Mouse (Mus musculus): ENCODE data around the gene Bach2. TPM values are rescaled to one million over a fixed set of nuclear protein-coding genes. Genes with fewer than 3 reads are reported as not detected.

Gene Bach2
- total and polyA plus RNA-seq, 2 experiments from 2014 or later = 2.1 to 2.4 TPM

GRCm38 (mm10) chr4:32198589-32198988 lies 40.0 kb upstream of the Bach2 start:
- no peak overlapping the region for H3K4me2 ChIP-seq (ENCODE audit: low read depth, low read length)
- TF ChIP-seq CTCF (IDR thresholded peaks at IDR 0.05; ENCODE audit: low read depth) = no peak
- TF ChIP-seq EP300 (IDR thresholded peaks at IDR 0.05; ENCODE audit: low read depth) = no peak
- no peaks in the 10 kb centered on the region for H3K27me3 ChIP-seq (ENCODE audit: control insufficient read depth, insufficient read depth, low read length)
- no peaks in the 10 kb centered on the region for H3K9me3 ChIP-seq (replicated peaks; ENCODE audit: control insufficient read depth, low read length)
- peaks cover 19% of the 10 kb centered on the region for H3K4me1 ChIP-seq (ENCODE audit: control insufficient read depth, insufficient read depth)
- H3K27ac ChIP-seq (ENCODE audit: low read depth) = no peak overlapping the region
- DNase-seq (ENCODE audit: low spot score) (no peak), ATAC-seq (ENCODE audit: insufficient read depth, low read depth) (no peak)
- H3K4me3 ChIP-seq (ENCODE audit: low read depth, low read length) = no peak overlapping the region
- no peaks in the 10 kb centered on the region for H3K36me3 ChIP-seq (replicated peaks; ENCODE audit: control insufficient read depth, insufficient read depth, low read length)
- no peak overlapping the region for H3K9ac ChIP-seq (replicated peaks; ENCODE audit: low read depth, low read length)
- WGBS = 92% methylated on average over 7 of the region's 7 CpGs

GRCm38 (mm10) chr4:32199156-32199555 lies 39.4 kb upstream of the Bach2 start:
- WGBS = 89% methylated on average over 7 of the region's 7 CpGs
- Histone ChIP-seq H3K9me3 (replicated peaks; ENCODE audit: control insufficient read depth, low read length) (no peaks in the 10 kb centered on the region), H3K4me1 (ENCODE audit: control insufficient read depth, insufficient read depth) (peaks cover 19% of the 10 kb centered on the region), H3K27ac (ENCODE audit: low read depth) (no peak overlapping the region), H3K27me3 (ENCODE audit: control insufficient read depth, insufficient read depth, low read length) (no peaks in the 10 kb centered on the region), H3K9ac (replicated peaks; ENCODE audit: low read depth, low read length) (no peak overlapping the region), H3K4me2 (ENCODE audit: low read depth, low read length) (no peak overlapping the region), H3K36me3 (replicated peaks; ENCODE audit: control insufficient read depth, insufficient read depth, low read length) (no peaks in the 10 kb centered on the region), H3K4me3 (ENCODE audit: low read depth, low read length) (no peak overlapping the region)
- DNase-seq (ENCODE audit: low spot score) (no peak), ATAC-seq (ENCODE audit: insufficient read depth, low read depth) (no peak)
- TF ChIP-seq EP300 (IDR thresholded peaks at IDR 0.05; ENCODE audit: low read depth) = no peak

GRCm38 (mm10) chr4:32201114-32201513 lies 37.5 kb upstream of the Bach2 start:
- H3K4me3 ChIP-seq (ENCODE audit: low read depth, low read length) = no peak overlapping the region
- H3K9me3 ChIP-seq (replicated peaks; ENCODE audit: control insufficient read depth, low read length) = no peaks in the 10 kb centered on the region
- no peaks in the 10 kb centered on the region for H3K27me3 ChIP-seq (ENCODE audit: control insufficient read depth, insufficient read depth, low read length)
- H3K9ac ChIP-seq (replicated peaks; ENCODE audit: low read depth, low read length) = no peak overlapping the region
- H3K36me3 ChIP-seq (replicated peaks; ENCODE audit: control insufficient read depth, insufficient read depth, low read length) = no peaks in the 10 kb centered on the region
- WGBS = 29% methylated on average over 8 of the region's 8 CpGs
- TF ChIP-seq CTCF (IDR thresholded peaks at IDR 0.05; ENCODE audit: low read depth) (no peak), EP300 (IDR thresholded peaks at IDR 0.05; ENCODE audit: low read depth) (peak; percentile 58; the same call in 1 of the 2 replicates)
- H3K27ac ChIP-seq (ENCODE audit: low read depth) = peak overlapping the region; percentile 65
- ATAC-seq (ENCODE audit: insufficient read depth, low read depth) (peak; percentile 70), DNase-seq (ENCODE audit: low spot score) (peak; percentile 70)
- H3K4me1 ChIP-seq (ENCODE audit: control insufficient read depth, insufficient read depth) = peaks cover 20% of the 10 kb centered on the region
- no peak overlapping the region for H3K4me2 ChIP-seq (ENCODE audit: low read depth, low read length)

- H3K4me2 ChIP-seq (ENCODE audit: low read depth, low read length) = no peak overlapping the region
- no peaks in the 10 kb centered on the region for H3K9me3 ChIP-seq (replicated peaks; ENCODE audit: control insufficient read depth, low read length)
- no peaks in the 10 kb centered on the region for H3K36me3 ChIP-seq (replicated peaks; ENCODE audit: control insufficient read depth, insufficient read depth, low read length)
- no peaks in the 10 kb centered on the region for H3K27me3 ChIP-seq (ENCODE audit: control insufficient read depth, insufficient read depth, low read length)
- H3K4me1 ChIP-seq (ENCODE audit: control insufficient read depth, insufficient read depth) = 0 out of 2 replicates have a peak, but pooled peaks cover 9% of the 10 kb centered on the region
- WGBS = 71% methylated on average over 5 of the region's 5 CpGs
- peak; percentile 45; the same call in 1 of the 2 replicates for ATAC-seq (ENCODE audit: insufficient read depth, low read depth)
- no peak overlapping the region for H3K4me3 ChIP-seq (ENCODE audit: low read depth, low read length)
- no peak for DNase-seq (ENCODE audit: low spot score)
- H3K27ac ChIP-seq (ENCODE audit: low read depth) = no peak overlapping the region
- H3K9ac ChIP-seq (replicated peaks; ENCODE audit: low read depth, low read length) = no peak overlapping the region
- TF ChIP-seq EP300 (IDR thresholded peaks at IDR 0.05; ENCODE audit: low read depth) = no peak
- no peak for TF ChIP-seq CTCF (IDR thresholded peaks at IDR 0.05; ENCODE audit: low read depth)
Measured at GRCm38 (mm10) chr4:32202362-32202761, 36.2 kb upstream of the Bach2 start.

GRCm38 (mm10) chr4:32204819-32205218 lies 33.8 kb upstream of the Bach2 start:
- Histone ChIP-seq H3K9ac (replicated peaks; ENCODE audit: low read depth, low read length) (no peak overlapping the region), H3K27ac (ENCODE audit: low read depth) (no peak overlapping the region), H3K9me3 (replicated peaks; ENCODE audit: control insufficient read depth, low read length) (no peaks in the 10 kb centered on the region), H3K4me1 (ENCODE audit: control insufficient read depth, insufficient read depth) (0 out of 2 replicates have a peak, but pooled peaks cover 9% of the 10 kb centered on the region), H3K4me2 (ENCODE audit: low read depth, low read length) (no peak overlapping the region), H3K27me3 (ENCODE audit: control insufficient read depth, insufficient read depth, low read length) (no peaks in the 10 kb centered on the region), H3K4me3 (ENCODE audit: low read depth, low read length) (no peak overlapping the region), H3K36me3 (replicated peaks; ENCODE audit: control insufficient read depth, insufficient read depth, low read length) (no peaks in the 10 kb centered on the region)
- no peak for ATAC-seq (ENCODE audit: insufficient read depth, low read depth)
- DNase-seq (ENCODE audit: low spot score) = no peak
- TF ChIP-seq CTCF (IDR thresholded peaks at IDR 0.05; ENCODE audit: low read depth) (no peak), EP300 (IDR thresholded peaks at IDR 0.05; ENCODE audit: low read depth) (no peak)
- 50% methylated on average over 4 of the region's 4 CpGs for whole genome bisulfite sequencing

- DNase-seq (ENCODE audit: low spot score) (no peak), ATAC-seq (ENCODE audit: insufficient read depth, low read depth) (no peak)
Measured at GRCm38 (mm10) chr4:32205825-32206224, 32.8 kb upstream of the Bach2 start.

More at GRCm38 (mm10) chr4:32205825-32206224, 32.8 kb upstream of the Bach2 start:
- no peaks in the 10 kb centered on the region for H3K9me3 ChIP-seq (replicated peaks; ENCODE audit: control insufficient read depth, low read length)
- TF ChIP-seq CTCF (IDR thresholded peaks at IDR 0.05; ENCODE audit: low read depth) (no peak), EP300 (IDR thresholded peaks at IDR 0.05; ENCODE audit: low read depth) (no peak)
- no peaks in the 10 kb centered on the region for H3K36me3 ChIP-seq (replicated peaks; ENCODE audit: control insufficient read depth, insufficient read depth, low read length)
- WGBS = 32% methylated on average over 2 of the region's 2 CpGs
- no peak overlapping the region for H3K9ac ChIP-seq (replicated peaks; ENCODE audit: low read depth, low read length)
- H3K27me3 ChIP-seq (ENCODE audit: control insufficient read depth, insufficient read depth, low read length) = no peaks in the 10 kb centered on the region
- no peak overlapping the region for H3K4me3 ChIP-seq (ENCODE audit: low read depth, low read length)
- no peak overlapping the region for H3K4me2 ChIP-seq (ENCODE audit: low read depth, low read length)
- no peak overlapping the region for H3K27ac ChIP-seq (ENCODE audit: low read depth)
- 0 out of 2 replicates have a peak, but pooled peaks cover 9% of the 10 kb centered on the region for H3K4me1 ChIP-seq (ENCODE audit: control insufficient read depth, insufficient read depth)

Measured in heart, postnatal 0 days (tissue).